8 mouse cellular contexts compared by ENCODE assay signal in genomic region chr19:44146568-44146879, GRCm38 (mm10). TPM values are rescaled to one million over a fixed set of nuclear protein-coding genes. Genes with fewer than 3 reads are reported as not detected.
A peak's percentile ranks its signal among the peaks of the same experiment; 100 is the strongest.
DNase-seq lines count a peak whose midpoint lies in the region; ATAC-seq and TF ChIP-seq lines count a peak whose summit lies in the region.

No protein-coding gene starts in this region.

- WGBS in heart, embryonic 14.5 days = 71% methylated on average over 9 of the region's 9 CpGs
- WGBS in forebrain, postnatal 0 days = 61% methylated on average over 9 of the region's 9 CpGs

- in situ Hi-C loops in ES-E14 (cut with MboI; ENCODE audit: low sequenced_read_pairs in 2 of 2, unreplicated experiment in 2 of 2) = no loop called here

- TF ChIP-seq CTCF in forebrain, postnatal 0 days (IDR thresholded peaks at IDR 0.05; ENCODE audit: low read depth) = no peak

- H3K36me3 ChIP-seq in heart, embryonic 14.5 days (ENCODE audit: control insufficient read depth, insufficient read depth, low read length) = peaks cover 33% of the 10 kb centered on the region
- peaks cover 15% of the 10 kb centered on the region for H3K36me3 ChIP-seq in ES-E14 (ENCODE audit: control insufficient read depth, insufficient read depth, low read length, poor library complexity, severe bottlenecking)
- H3K36me3 ChIP-seq in forebrain, postnatal 0 days (ENCODE audit: insufficient read depth) = peaks cover 17% of the 10 kb centered on the region

- no peaks in the 10 kb centered on the region for H3K9me3 ChIP-seq in heart, embryonic 14.5 days (ENCODE audit: control insufficient read depth, low read length)
- no peaks in the 10 kb centered on the region for H3K9me3 ChIP-seq in ES-E14 (ENCODE audit: control insufficient read depth, insufficient read depth, low read depth, low read length)
- H3K9me3 ChIP-seq in forebrain, postnatal 0 days (ENCODE audit: low read length) = no peaks in the 10 kb centered on the region

- no peak for DNase-seq in heart, postnatal 4 days
- no peak for DNase-seq in ES-E14 (ENCODE audit: low read depth, low spot score)
- no peak for DNase-seq in forebrain, postnatal 0 days
- no peak for DNase-seq in embryo, embryonic 9.5 days (ENCODE audit: extremely low spot score)
- no peak for DNase-seq in right cerebral cortex, adult 18-20 months
- no peak for DNase-seq in cerebellum, adult 11-12 months

- H3K4me1 ChIP-seq in heart, embryonic 14.5 days (ENCODE audit: control insufficient read depth in 2 of 2, insufficient read depth in 2 of 2, low read length in 2 of 2) = peaks cover 5 to 9% of the 10 kb centered on the region in 2 experiments; a peak in 3 of 4 replicates
- peaks cover 0 to 2% of the 10 kb centered on the region in 2 experiments; a peak in 1 of 4 replicates for H3K4me1 ChIP-seq in ES-E14 (ENCODE audit: control insufficient read depth in 2 of 2, insufficient read depth in 2 of 2, low read length in 2 of 2, poor library complexity in 1 of 2)
- peaks cover 8% of the 10 kb centered on the region; the same call in 1 of the 2 replicates for H3K4me1 ChIP-seq in forebrain, postnatal 0 days (ENCODE audit: insufficient read depth)

- H3K9ac ChIP-seq in heart, embryonic 14.5 days (ENCODE audit: low read length) = peak overlapping the region; percentile 83
- H3K9ac ChIP-seq in ES-E14 (ENCODE audit: insufficient read depth, low read depth, low read length, poor library complexity, severe bottlenecking) = peak overlapping the region; percentile 93; the same call in 1 of the 2 replicates
- peak overlapping the region; percentile 79; the same call in 1 of the 2 replicates for H3K9ac ChIP-seq in forebrain, postnatal 0 days

- peak overlapping the region; percentile 87 for H3K4me2 ChIP-seq in heart, embryonic 14.5 days (ENCODE audit: low read length)
- peak overlapping the region; percentile 75 for H3K4me2 ChIP-seq in forebrain, postnatal 0 days (ENCODE audit: low read depth)

- H3K27ac ChIP-seq in heart, embryonic 14.5 days (replicated peaks in 1 of 2; ENCODE audit: control insufficient read depth in 1 of 2, insufficient read depth in 1 of 2, low read depth in 2 of 2, low read length in 2 of 2) = no peak overlapping the region
- no peak overlapping the region for H3K27ac ChIP-seq in ES-E14 (ENCODE audit: insufficient read depth, low read depth, low read length, poor library complexity, severe bottlenecking)
- peak overlapping the region; percentile 71; the same call in 1 of the 2 replicates for H3K27ac ChIP-seq in forebrain, postnatal 0 days (ENCODE audit: low read depth, low read length)

- H3K4me3 ChIP-seq in heart, embryonic 14.5 days (ENCODE audit: control insufficient read depth in 1 of 2, insufficient read depth in 1 of 2, low read depth in 1 of 2, low read length in 2 of 2) = peak overlapping the region; percentile 66 to 75
- H3K4me3 ChIP-seq in ES-E14 (ENCODE audit: insufficient read depth in 1 of 2, low read depth in 1 of 2, low read length in 2 of 2, poor library complexity in 1 of 2, severe bottlenecking in 1 of 2) = peak overlapping the region; percentile 65 to 76; a peak in 3 of 4 replicates
- H3K4me3 ChIP-seq in forebrain, postnatal 0 days (ENCODE audit: low read depth, low read length) = peak overlapping the region; percentile 62

- no peak for ATAC-seq in heart, embryonic 14.5 days (ENCODE audit: insufficient number of reproducible peaks, insufficient read depth, low FRiP score, low read depth)
- ATAC-seq in forebrain, postnatal 0 days = peak; percentile 26; the same call in 1 of the 2 replicates
- peak; percentile 9; the same call in 1 of the 2 replicates for ATAC-seq in megakaryocyte progenitor cell, adult 5-6 weeks (replicated peaks; ENCODE audit: poor library complexity)

- H3K27me3 ChIP-seq in heart, embryonic 14.5 days (ENCODE audit: control insufficient read depth, insufficient read depth, low read length) = no peaks in the 10 kb centered on the region
- no peaks in the 10 kb centered on the region; the same call in 1 of the 2 replicates for H3K27me3 ChIP-seq in forebrain, postnatal 0 days (ENCODE audit: insufficient read depth, low read length)

TF ChIP-seq in ES-E14, 5 proteins besides CTCF, POLR2A, EP300 and RAD21:
- TF ChIP-seq ZNF384 (IDR thresholded peaks at IDR 0.05; ENCODE audit: low read depth, low read length) (peak; percentile 26; the same call in 1 of the 2 replicates), CHD2 (IDR thresholded peaks at IDR 0.05; ENCODE audit: low read depth, low read length) (no peak), MAFK (IDR thresholded peaks at IDR 0.05; ENCODE audit: insufficient read depth, low read depth, low read length) (no peak)

RNA-seq across cellular contexts. Expression of gene Bloc1s2, which starts 0.3 kb away (rescaled TPM):
- 60.0 and 66.1 TPM in 2 replicates for polyA plus RNA-seq in heart, embryonic 14.5 days (2014; fragmentation: Nextera tagmentation; extraction: Ambion mirVana)
- 10 to 100 TPM; 18.7 to 19.6 TPM for total RNA-seq in heart, postnatal 4 days (2021)
- total RNA-seq in ES-E14 (2012; rRNA removed) = 77.2 and 80.5 TPM in 2 replicates
- total RNA-seq in forebrain, postnatal 0 days (2014; rRNA removed) = 65.5 and 74.3 TPM in 2 replicates
- 205 and 223 TPM in 2 replicates for polyA plus RNA-seq in forebrain, postnatal 0 days (2015; fragmentation: Nextera tagmentation; extraction: Ambion mirVana)
- 131 and 140 TPM in 2 replicates for total RNA-seq in megakaryocyte progenitor cell, adult 5-6 weeks (2015)
- total RNA-seq in megakaryocyte progenitor cell, adult 5-6 weeks (2017) = 79.0 and 96.2 TPM in 2 replicates

RNA-seq across cellular contexts. Expression of gene Cwf19l1, which starts 10.8 kb away (rescaled TPM):
- polyA plus RNA-seq in heart, embryonic 14.5 days (2014; fragmentation: Nextera tagmentation; extraction: Ambion mirVana) = 15.1 and 15.2 TPM in 2 replicates
- total RNA-seq in heart, postnatal 4 days (2021) = 10 to 100 TPM; 13.9 to 14.9 TPM
- total RNA-seq in ES-E14 (2012; rRNA removed) = 17.9 and 18.6 TPM in 2 replicates
- 28.9 and 33.9 TPM in 2 replicates for total RNA-seq in forebrain, postnatal 0 days (2014; rRNA removed)
- polyA plus RNA-seq in forebrain, postnatal 0 days (2015; fragmentation: Nextera tagmentation; extraction: Ambion mirVana) = 27.2 and 29.6 TPM in 2 replicates
- 40.2 and 48.9 TPM in 2 replicates for total RNA-seq in megakaryocyte progenitor cell, adult 5-6 weeks (2015)
- 33.9 and 38.4 TPM in 2 replicates for total RNA-seq in megakaryocyte progenitor cell, adult 5-6 weeks (2017)

RNA-seq across cellular contexts. Expression of gene Chuk, which starts 39.2 kb away (rescaled TPM):
- 32.2 and 33.9 TPM in 2 replicates for polyA plus RNA-seq in heart, embryonic 14.5 days (2014; fragmentation: Nextera tagmentation; extraction: Ambion mirVana)
- total RNA-seq in heart, postnatal 4 days (2021) = 10 to 100 TPM; 33.4 to 33.9 TPM
- 52.9 and 57.4 TPM in 2 replicates for total RNA-seq in ES-E14 (2012; rRNA removed)
- total RNA-seq in forebrain, postnatal 0 days (2014; rRNA removed) = 58.9 and 72.8 TPM in 2 replicates
- 16.1 and 25.2 TPM in 2 replicates for polyA plus RNA-seq in forebrain, postnatal 0 days (2015; fragmentation: Nextera tagmentation; extraction: Ambion mirVana)
- total RNA-seq in megakaryocyte progenitor cell, adult 5-6 weeks (2015) = 41.4 and 44.0 TPM in 2 replicates
- total RNA-seq in megakaryocyte progenitor cell, adult 5-6 weeks (2017) = 52.6 and 74.3 TPM in 2 replicates

RNA-seq across cellular contexts. Expression of gene Pkd2l1, which starts 45.7 kb away (rescaled TPM):
- polyA plus RNA-seq in heart, embryonic 14.5 days (2014; fragmentation: Nextera tagmentation; extraction: Ambion mirVana) = not detected in 2 replicates
- not detected for total RNA-seq in heart, postnatal 4 days (2021)
- 0.90 and 2.4 TPM in 2 replicates for total RNA-seq in ES-E14 (2012; rRNA removed)
- total RNA-seq in forebrain, postnatal 0 days (2014; rRNA removed) = 0.14 TPM in 1 of 2 replicates, not detected in the other
- 0.05 and 0.06 TPM in 2 replicates for polyA plus RNA-seq in forebrain, postnatal 0 days (2015; fragmentation: Nextera tagmentation; extraction: Ambion mirVana)
- not detected in 2 replicates for total RNA-seq in megakaryocyte progenitor cell, adult 5-6 weeks (2015)
- total RNA-seq in megakaryocyte progenitor cell, adult 5-6 weeks (2017) = not detected in 2 replicates

RNA-seq across cellular contexts. Expression of gene Scd3, which starts 56.5 kb away (rescaled TPM):
- 0.32 TPM in 1 of 2 replicates, not detected in the other for polyA plus RNA-seq in heart, embryonic 14.5 days (2014; fragmentation: Nextera tagmentation; extraction: Ambion mirVana)
- total RNA-seq in heart, postnatal 4 days (2021) = not detected
- 2.5 and 2.9 TPM in 2 replicates for total RNA-seq in ES-E14 (2012; rRNA removed)
- 3.1 and 4.0 TPM in 2 replicates for total RNA-seq in forebrain, postnatal 0 days (2014; rRNA removed)
- polyA plus RNA-seq in forebrain, postnatal 0 days (2015; fragmentation: Nextera tagmentation; extraction: Ambion mirVana) = 2.7 and 4.5 TPM in 2 replicates
- total RNA-seq in megakaryocyte progenitor cell, adult 5-6 weeks (2015) = not detected in 2 replicates
- total RNA-seq in megakaryocyte progenitor cell, adult 5-6 weeks (2017) = not detected in 2 replicates
